Mouse (Mus musculus) naive thymus-derived CD4-positive, alpha-beta T cell, adult 2 months (primary cell): ENCODE results near the gene Gm29776.

Source experiments
- DNase-seq: peaks from one replicate; pipeline ENCODE4 v3.0.0-alpha.2; 2011; ENCODE audit warnings: low read depth

Gene Gm29776

GRCm38 (mm10) chr14:54650621-54651454, 47.8 kb downstream of the Gm29776 start:
- peak; percentile 95 for DNase-seq

- DNase-seq = no peak
Measured at GRCm38 (mm10) chr14:54647900-54648299, 50.7 kb downstream of the Gm29776 start.

- DNase-seq = no peak
Measured at GRCm38 (mm10) chr14:54646898-54647636, 51.6 kb downstream of the Gm29776 start.

GRCm38 (mm10) chr14:54646455-54646854, 52.2 kb downstream of the Gm29776 start:
- DNase-seq = no peak

- no peak for DNase-seq
Measured at GRCm38 (mm10) chr14:54644294-54644693, 54.3 kb downstream of the Gm29776 start.

- DNase-seq = no peak
Measured at GRCm38 (mm10) chr14:54643011-54643410, 55.6 kb downstream of the Gm29776 start.
